Mouse (Mus musculus) CH12.LX (cell line): Measurements from ENCODE around the gene AI837181. TPM values are rescaled to one million over a fixed set of nuclear protein-coding genes. Genes with fewer than 3 reads are reported as not detected.
A peak's percentile ranks its signal among the peaks of the same experiment; 100 is the strongest.

ENCODE experiments used
- DNase-seq: peaks from one replicate; pipeline ENCODE4 v3.0.0-alpha.2; 2013; ENCODE audit errors: extremely low read depth
- H3K27ac ChIP-seq: 2 replicates; pipeline ENCODE4 v1.5.1; 2012; ENCODE audit warnings: low read depth, mild to moderate bottlenecking, control low read depth, moderate library complexity; ENCODE audit not compliant: insufficient read depth
- H3K27me3 ChIP-seq: replicated peaks from 2 replicates; pipeline ENCODE3; 2012; ENCODE audit warnings: inconsistent platforms
- H3K36me3 ChIP-seq, 2 experiments: replicated peaks in 1 of 2; 2 replicates each; pipeline versions ENCODE3 to v1.6.1; 2012; ENCODE audit warnings: inconsistent platforms in 1 of 2, low read length in 1 of 2, mild to moderate bottlenecking in 1 of 2, mixed read lengths in 1 of 2, moderate library complexity in 1 of 2; ENCODE audit not compliant: control insufficient read depth in 1 of 2, insufficient read depth in 1 of 2
- H3K4me1 ChIP-seq, 2 experiments: 2 replicates each; pipeline ENCODE4 v1.6.1; 2012; ENCODE audit warnings: inconsistent platforms in 1 of 2, moderate library complexity in 1 of 2; ENCODE audit not compliant: insufficient read depth in 2 of 2, control insufficient read depth in 1 of 2
- H3K4me2 ChIP-seq: 2 replicates; pipeline ENCODE4 v1.6.1; 2012; ENCODE audit warnings: low read depth, mild to moderate bottlenecking, control low read depth; ENCODE audit not compliant: poor library complexity, insufficient read depth, severe bottlenecking
- H3K4me3 ChIP-seq, 3 experiments: fragments of 150-350 bp in 1 of 3; sonication (generic) in 1 of 3; replicated peaks in 1 of 3; 2 replicates each; pipeline versions ENCODE3 to v1.5.1; 2011 to 2012; ENCODE audit warnings: low read depth in 2 of 3, low read length in 2 of 3, mild to moderate bottlenecking in 2 of 3, moderate library complexity in 2 of 3, control low read depth in 1 of 3, improper control_type of control experiment in 1 of 3, inconsistent platforms in 1 of 3, mixed read lengths in 1 of 3; ENCODE audit not compliant: poor library complexity in 1 of 3
- H3K79me2 ChIP-seq: replicated peaks from 2 replicates; pipeline ENCODE4 v1.6.1; 2012; ENCODE audit warnings: mild to moderate bottlenecking, moderate library complexity; ENCODE audit not compliant: control insufficient read depth, poor library complexity, insufficient read depth, severe bottlenecking; ENCODE audit errors: extremely low read depth
- H3K9ac ChIP-seq: 2 replicates; pipeline ENCODE4 v1.6.1; 2012; ENCODE audit warnings: low read depth, mild to moderate bottlenecking, control low read depth, moderate library complexity; ENCODE audit not compliant: insufficient read depth
- H3K9me3 ChIP-seq: replicated peaks from 2 replicates; pipeline ENCODE3; 2012; ENCODE audit warnings: low read length, inconsistent platforms, mixed read lengths
- BHLHE40 ChIP-seq: IDR thresholded peaks from 2 replicates; pipeline ENCODE4 v1.6.1; 2011; ENCODE audit warnings: mild to moderate bottlenecking, low read depth, low read length, improper control_type of control experiment
- E2F4 ChIP-seq: IDR thresholded peaks from 2 replicates; pipeline ENCODE4 v1.6.1; 2011; ENCODE audit warnings: low read depth, low read length, improper control_type of control experiment; ENCODE audit not compliant: insufficient replicate concordance
- ELF1 ChIP-seq: IDR thresholded peaks from 2 replicates; pipeline ENCODE4 v1.6.1; 2014; ENCODE audit warnings: low read depth, mild to moderate bottlenecking, inconsistent platforms, low read length, improper control_type of control experiment
- ETS1 ChIP-seq: conservative IDR thresholded peaks from 2 replicates; pipeline ENCODE4 v1.6.1; 2012; ENCODE audit warnings: low read depth, mild to moderate bottlenecking, inconsistent platforms, low read length, improper control_type of control experiment, moderate library complexity
- GABPA ChIP-seq: IDR thresholded peaks from 2 replicates; pipeline ENCODE4 v1.6.1; 2012; ENCODE audit warnings: low read depth, low read length, improper control_type of control experiment, inconsistent platforms; ENCODE audit not compliant: insufficient replicate concordance
- HCFC1 ChIP-seq: IDR thresholded peaks from 2 replicates; pipeline ENCODE4 v1.6.1; 2012; ENCODE audit warnings: low read depth, mild to moderate bottlenecking, inconsistent platforms, low read length, improper control_type of control experiment
- IRF4 ChIP-seq: IDR thresholded peaks from 2 replicates; pipeline ENCODE4 v1.6.1; 2014; ENCODE audit warnings: low read depth, mild to moderate bottlenecking, inconsistent platforms, low read length, improper control_type of control experiment
- MAFK ChIP-seq: IDR thresholded peaks from 2 replicates; pipeline ENCODE4 v1.6.1; 2011; ENCODE audit warnings: low read length, improper control_type of control experiment; ENCODE audit not compliant: insufficient replicate concordance
- MAX ChIP-seq: IDR thresholded peaks from 2 replicates; pipeline ENCODE4 v1.6.1; 2011; ENCODE audit warnings: low read length, improper control_type of control experiment
- MAZ ChIP-seq: IDR thresholded peaks from 2 replicates; pipeline ENCODE4 v1.6.1; 2012; ENCODE audit warnings: low read depth, mild to moderate bottlenecking, inconsistent platforms, low read length, improper control_type of control experiment, moderate library complexity
- MEF2A ChIP-seq: IDR thresholded peaks from 2 replicates; pipeline ENCODE4 v1.6.1; 2014; ENCODE audit warnings: low read depth, mild to moderate bottlenecking, inconsistent platforms, low read length, improper control_type of control experiment, borderline replicate concordance
- MXI1 ChIP-seq: IDR thresholded peaks from 2 replicates; pipeline ENCODE4 v1.6.1; 2011; ENCODE audit warnings: mild to moderate bottlenecking, low read depth, low read length, improper control_type of control experiment
- MYC ChIP-seq: IDR thresholded peaks from 2 replicates; pipeline ENCODE4 v1.6.1; 2011; ENCODE audit warnings: low read depth, mild to moderate bottlenecking, improper control_type of control experiment, low read length
- NELFE ChIP-seq: IDR thresholded peaks from 2 replicates; pipeline ENCODE4 v1.6.1; 2011; ENCODE audit warnings: low read depth, low read length, improper control_type of control experiment
- NRF1 ChIP-seq: IDR thresholded peaks from 2 replicates; pipeline ENCODE4 v1.6.1; 2014; ENCODE audit warnings: low read depth, mild to moderate bottlenecking, inconsistent platforms, low read length, improper control_type of control experiment, moderate library complexity
- RAD21 ChIP-seq: IDR thresholded peaks from 2 replicates; pipeline ENCODE4 v1.6.1; 2011; ENCODE audit warnings: low read depth, mild to moderate bottlenecking, low read length, improper control_type of control experiment, moderate library complexity
- SMC3 ChIP-seq: IDR thresholded peaks from 2 replicates; pipeline ENCODE4 v1.6.1; 2011; ENCODE audit warnings: low read depth, low read length, improper control_type of control experiment
- TCF12 ChIP-seq: IDR thresholded peaks from 2 replicates; pipeline ENCODE4 v1.6.1; 2014; ENCODE audit warnings: low read depth, mild to moderate bottlenecking, inconsistent platforms, low read length, improper control_type of control experiment
- UBTF ChIP-seq: IDR thresholded peaks from 2 replicates; pipeline ENCODE4 v1.6.1; 2012; ENCODE audit warnings: low read depth, mild to moderate bottlenecking, inconsistent platforms, low read length, improper control_type of control experiment, moderate library complexity
- ZC3H11A ChIP-seq: IDR thresholded peaks from 2 replicates; pipeline ENCODE4 v1.6.1; 2012; ENCODE audit warnings: low read depth, mild to moderate bottlenecking, inconsistent platforms, low read length, improper control_type of control experiment
- ZNF384 ChIP-seq: IDR thresholded peaks from 2 replicates; pipeline ENCODE4 v1.6.1; 2012; ENCODE audit warnings: low read depth, low read length, improper control_type of control experiment, inconsistent platforms
- dilution Hi-C: fragments of 300-500 bp; cut with MboI; formaldehyde crosslinking; loops from 2 replicates; pipeline ENCODE4 v1.14.3; 2020; ENCODE audit warnings: low sequenced_read_pairs; ENCODE audit not compliant: extremely low pct_unique_long_range_greater_than_20kb, extremely low pct_ligation_motif_present
- in situ Hi-C: fragments of 300-500 bp; cut with MboI; formaldehyde crosslinking; loops from 3 replicates; pipeline ENCODE4 v1.14.3; 2019; ENCODE audit warnings: low sequenced_read_pairs, low pct_ligation_motif_present, low pct_unique_long_range_greater_than_20kb, mixed read lengths
- polyA plus RNA-seq: library from polyadenylated mRNA; unstranded; fragments of >175 nt; gene quantifications from 2 replicates; pipeline ENCODE4 v1.2.1, GENCODE M21; 2012; ENCODE audit warnings: low read depth; ENCODE audit not compliant: insufficient read length
- total RNA-seq, 2 experiments: library from RNA; depleted of rRNA; stranded (reverse); fragments of 300-350 nt in 1 of 2; fragments of >200 nt in 1 of 2; gene quantifications; 2 replicates each; pipeline ENCODE4 v1.2.3; 2012 to 2014

Gene AI837181
- total and polyA plus RNA-seq, 3 experiments, result 9.8 to 25.1 (median 22.0) TPM

DNA sequence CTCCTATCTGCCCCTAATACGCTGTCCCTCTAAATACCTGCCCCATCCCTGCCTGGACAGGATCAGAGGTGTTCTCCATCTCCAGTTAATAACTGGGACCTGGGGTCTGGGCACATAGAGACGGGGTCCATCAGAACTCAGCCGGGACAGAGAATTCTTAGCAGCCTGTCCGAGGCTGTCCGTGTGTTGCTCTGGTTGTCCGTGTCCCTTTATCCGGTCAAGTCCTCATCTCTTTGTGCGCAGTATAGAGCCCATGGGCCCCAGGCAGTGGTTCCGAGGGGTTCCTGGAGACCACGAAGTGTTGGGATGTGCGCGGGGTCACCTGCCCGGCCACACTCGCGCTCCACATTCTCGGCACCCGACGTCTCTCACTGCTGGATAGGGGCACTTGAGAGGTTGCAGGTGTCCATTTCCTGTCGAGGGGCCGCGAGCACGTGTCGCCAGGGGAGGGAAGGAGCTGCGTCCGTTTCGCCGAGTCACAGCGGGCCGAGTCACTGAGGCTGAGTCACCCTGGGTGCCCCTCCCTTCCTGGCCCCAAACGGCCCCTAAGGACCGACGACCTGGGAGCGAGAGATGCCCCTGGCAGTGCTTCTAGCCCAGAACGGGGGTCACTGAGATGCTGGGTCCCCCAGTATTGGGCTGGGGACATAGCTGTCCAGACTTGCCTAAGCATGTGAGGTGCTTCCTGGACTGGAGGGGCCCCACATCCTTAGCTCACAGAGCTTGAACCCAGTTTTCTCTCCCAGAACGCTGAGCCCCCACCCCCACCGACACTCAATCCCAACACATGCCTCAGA is 23.6 kb downstream of the AI837181 start:
- no peak overlapping the region for H3K9ac ChIP-seq
- no peak for DNase-seq

DNA sequence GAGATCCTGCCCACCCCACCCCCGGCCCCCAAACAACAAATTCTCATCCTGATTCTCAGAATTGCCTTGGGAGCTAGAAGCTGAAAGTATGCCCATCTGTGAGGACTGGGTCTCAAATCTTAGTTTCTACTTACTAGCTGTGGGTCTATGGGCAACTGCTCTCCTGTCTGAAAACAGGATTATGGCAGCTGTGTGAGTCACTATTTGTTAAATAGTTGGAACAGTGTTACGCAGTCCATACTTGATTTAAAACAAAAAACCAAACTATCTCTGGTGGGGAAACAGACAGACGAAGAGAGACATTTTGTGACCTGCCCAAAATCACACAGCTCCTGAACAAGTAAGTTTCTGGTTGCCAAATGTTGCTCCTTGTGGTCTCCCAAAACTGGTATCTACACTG is 24.7 kb downstream of the AI837181 start:
- in situ Hi-C loops (no loop called here), dilution Hi-C loops (no loop called here)
- peaks cover 0 to 11% of the 10 kb centered on the region in 2 experiments for H3K36me3 ChIP-seq
- H3K9me3 ChIP-seq, result no peaks in the 10 kb centered on the region
- H3K27me3 ChIP-seq, result peaks cover 29% of the 10 kb centered on the region
- no peak overlapping the region for H3K4me3 ChIP-seq
- no peaks in the 10 kb centered on the region for H3K79me2 ChIP-seq
- DNase-seq, result no peak
- H3K9ac ChIP-seq, result no peak overlapping the region
- no peak for TF ChIP-seq ETS1
- TF ChIP-seq NRF1, result no peak
- no peak for TF ChIP-seq TCF12
- no peak for TF ChIP-seq SMC3
- TF ChIP-seq UBTF, result no peak
- no peak for TF ChIP-seq ZC3H11A
- no peak for TF ChIP-seq E2F4
- no peak for TF ChIP-seq ZNF384
- TF ChIP-seq MEF2A, result no peak
- TF ChIP-seq MYC, result no peak
- no peak for TF ChIP-seq MXI1
- TF ChIP-seq MAX, result no peak
- no peak for TF ChIP-seq ELF1
- no peak for TF ChIP-seq IRF4
- no peak for TF ChIP-seq GABPA
- no peak for TF ChIP-seq NELFE
- TF ChIP-seq RAD21, result no peak
- TF ChIP-seq BHLHE40, result no peak
- TF ChIP-seq HCFC1, result no peak
- H3K4me1 ChIP-seq, result peaks cover 9 to 20% of the 10 kb centered on the region in 2 experiments
- no peak overlapping the region for H3K27ac ChIP-seq
- H3K4me2 ChIP-seq, result no peak overlapping the region

More for the DNA sequence above, 23.6 kb downstream of the AI837181 start:
- H3K27ac ChIP-seq, result no peak overlapping the region
- H3K4me2 ChIP-seq, result peak overlapping the region; percentile 83
- no peak for TF ChIP-seq MAZ
- peak; percentile 63; the same call in 1 of the 2 replicates for TF ChIP-seq BHLHE40
- 0 out of 2 replicates have a peak, but pooled peaks have one; percentile 5 for TF ChIP-seq MAFK
- TF ChIP-seq TCF12, result no peak
- peak; percentile 71; the same call in 1 of the 2 replicates for TF ChIP-seq MAX
- peaks cover 39% of the 10 kb centered on the region for H3K27me3 ChIP-seq
- in situ Hi-C loops (no loop called here), dilution Hi-C loops (no loop called here)
- H3K9me3 ChIP-seq, result no peaks in the 10 kb centered on the region
- peaks cover 0 to 1% of the 10 kb centered on the region in 2 experiments for H3K36me3 ChIP-seq
- no peaks in the 10 kb centered on the region for H3K79me2 ChIP-seq
- peak overlapping the region in 1 of 3 experiments; percentile 38 for H3K4me3 ChIP-seq
- H3K4me1 ChIP-seq, result peaks cover 9 to 20% of the 10 kb centered on the region in 2 experiments
